Mouse (Mus musculus) brain, adult 2 months (tissue): Measurements from ENCODE around the gene Atp12a.
A peak's percentile ranks its signal among the peaks of the same experiment; 100 is the strongest.

Experiments used
- DNase-seq: peaks from one replicate; pipeline ENCODE4 v3.0.0; 2011; ENCODE audit warnings: low read depth, low spot score

The Atp12a gene

DNA sequence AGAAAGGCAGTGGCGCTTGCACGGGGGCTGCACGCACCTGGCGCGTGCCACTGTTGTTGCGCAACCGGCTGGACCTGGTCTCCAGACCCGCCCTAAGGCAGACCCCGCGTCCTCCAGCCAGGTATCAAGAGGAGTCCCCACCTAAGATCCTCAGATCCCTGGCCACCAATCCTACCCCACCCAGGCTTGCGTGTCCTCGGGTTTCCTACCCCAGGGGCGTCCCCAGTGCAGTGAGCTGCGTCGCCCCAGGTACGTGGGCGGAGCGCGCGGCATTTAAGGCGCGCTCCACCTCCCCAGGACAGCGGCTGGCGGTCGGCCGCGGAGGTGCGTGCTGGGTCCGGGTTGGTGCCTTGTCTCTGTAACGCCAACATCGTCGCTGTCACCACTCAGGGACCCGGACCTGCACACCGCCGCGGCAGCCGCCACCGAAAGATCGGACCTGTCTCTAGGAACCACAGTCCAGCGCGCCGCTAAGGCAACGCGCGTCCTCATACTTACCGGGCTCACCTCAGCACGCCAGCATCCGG, at the start of gene Atp12a:
TSS of gene Atp12a (plus strand) at position 358 of the 527 bp plus-strand sequence.
- no peak for DNase-seq

DNA sequence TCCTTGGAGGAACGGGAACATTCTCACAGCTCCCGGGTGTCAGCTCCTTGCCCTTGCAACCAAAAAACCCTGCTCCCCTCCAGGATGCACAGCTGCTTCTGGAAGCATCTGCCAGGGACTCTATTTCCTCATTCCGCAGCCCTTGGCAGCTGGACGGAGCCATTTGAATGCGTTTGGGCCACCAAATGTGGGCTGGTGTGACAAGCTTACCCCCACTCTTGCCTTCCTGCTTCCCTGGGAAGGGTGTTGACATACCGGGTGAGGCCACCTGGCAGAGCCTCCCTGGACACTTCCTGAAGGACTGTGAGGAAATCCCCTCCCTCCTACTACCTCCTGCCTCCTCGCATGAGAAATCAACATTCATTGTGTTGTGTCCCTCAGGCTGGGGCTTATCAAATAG, 49.3 kb upstream of the Atp12a start:
- no peak for DNase-seq

DNA sequence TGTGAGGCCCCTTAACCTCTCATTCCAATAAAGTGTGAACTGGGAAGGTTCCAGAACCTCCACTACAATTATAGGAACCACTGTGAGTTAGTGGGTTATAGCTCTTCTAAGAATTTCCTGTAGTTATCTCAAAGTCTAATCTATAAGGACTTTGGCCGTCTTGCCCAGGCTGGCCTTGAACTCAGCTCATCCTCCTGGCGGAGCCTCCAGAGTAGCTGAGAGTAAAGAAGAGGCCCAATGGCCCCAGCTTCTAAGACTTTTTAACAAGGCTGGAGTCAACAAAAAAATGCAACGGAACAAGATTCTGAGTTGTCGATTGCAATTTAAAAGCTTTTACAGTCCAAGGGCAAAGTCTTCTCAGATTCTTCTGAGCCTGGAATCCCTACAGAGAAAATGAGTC, 48.5 kb upstream of the Atp12a start:
- DNase-seq: no peak

DNA sequence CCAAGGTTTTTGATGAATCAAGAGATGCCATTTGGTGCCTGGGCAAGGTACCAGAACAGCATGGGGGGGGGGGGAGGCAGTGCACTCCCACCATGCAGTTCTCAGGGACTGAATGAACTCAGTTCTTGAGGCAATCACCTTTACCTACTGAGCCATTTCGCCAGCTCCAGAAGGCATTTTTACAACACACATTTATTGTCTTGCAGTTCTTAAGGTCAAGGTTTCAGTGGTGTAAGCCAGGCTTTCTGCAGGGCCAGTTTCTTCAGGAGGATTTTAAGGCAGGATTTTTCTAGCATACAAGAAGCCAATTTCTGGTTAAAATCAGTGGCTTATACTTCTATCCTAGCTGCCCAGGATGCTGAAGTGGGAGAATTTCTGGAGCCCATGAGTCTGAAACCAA, 41.9 kb upstream of the Atp12a start:
- no peak for DNase-seq

DNA sequence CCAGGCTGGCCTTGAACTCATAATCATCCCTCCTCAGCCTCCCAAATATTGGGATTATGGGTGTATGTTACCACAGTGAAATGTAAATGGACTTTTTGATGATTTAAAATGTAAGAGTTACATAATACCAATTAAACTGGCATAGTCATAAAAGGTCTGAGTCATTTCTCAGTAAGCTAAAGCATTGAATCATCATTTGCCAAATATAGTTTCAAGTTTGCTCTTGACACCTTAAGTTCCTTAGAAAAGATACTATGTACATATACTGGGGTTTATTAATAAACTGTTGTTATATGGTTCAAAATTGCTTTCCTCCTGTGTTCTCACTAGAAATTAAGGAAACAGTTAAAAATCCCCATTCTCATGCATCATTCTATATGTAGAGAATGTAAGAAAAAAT, 39.8 kb upstream of the Atp12a start:
- DNase-seq: peak; percentile 63

DNA sequence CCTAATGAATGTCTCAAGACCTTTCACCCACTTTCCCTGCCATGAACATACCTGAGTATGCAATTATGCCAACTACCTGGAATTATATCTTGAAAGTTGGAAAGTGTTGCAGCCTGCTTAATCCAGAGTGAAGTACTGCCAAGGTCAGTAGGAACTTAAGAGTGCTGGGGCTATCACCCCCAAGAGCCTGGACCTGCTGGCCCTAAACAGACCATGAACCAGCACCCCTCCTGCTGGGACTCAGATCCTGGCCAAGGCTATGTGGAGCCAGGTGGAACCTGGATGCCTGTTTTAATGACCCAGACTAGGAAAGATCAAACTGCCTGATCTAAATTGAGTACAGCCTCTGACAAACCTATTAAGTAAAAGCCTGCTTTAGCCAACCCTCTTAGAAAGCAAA, 31.2 kb upstream of the Atp12a start:
- DNase-seq: no peak

DNA sequence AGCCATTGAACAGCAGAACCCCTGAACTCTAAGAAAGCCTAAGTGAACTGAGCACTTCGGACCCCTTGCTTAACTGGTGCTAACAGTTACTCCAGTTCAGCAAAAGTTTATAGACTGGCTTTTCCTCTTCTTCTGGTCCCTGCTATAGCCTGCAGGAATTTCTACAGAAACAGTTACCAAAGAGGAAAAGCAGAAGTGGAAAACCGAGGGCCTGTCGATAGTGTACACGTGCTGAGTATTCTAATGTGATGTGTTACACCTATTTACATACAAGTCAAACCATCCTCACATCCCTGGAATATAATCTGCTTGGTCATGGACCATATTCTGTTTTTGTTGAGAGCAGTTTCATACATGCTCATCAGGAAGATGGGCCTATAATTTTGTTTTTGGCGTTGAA, 30.4 kb upstream of the Atp12a start:
- DNase-seq: no peak

DNA sequence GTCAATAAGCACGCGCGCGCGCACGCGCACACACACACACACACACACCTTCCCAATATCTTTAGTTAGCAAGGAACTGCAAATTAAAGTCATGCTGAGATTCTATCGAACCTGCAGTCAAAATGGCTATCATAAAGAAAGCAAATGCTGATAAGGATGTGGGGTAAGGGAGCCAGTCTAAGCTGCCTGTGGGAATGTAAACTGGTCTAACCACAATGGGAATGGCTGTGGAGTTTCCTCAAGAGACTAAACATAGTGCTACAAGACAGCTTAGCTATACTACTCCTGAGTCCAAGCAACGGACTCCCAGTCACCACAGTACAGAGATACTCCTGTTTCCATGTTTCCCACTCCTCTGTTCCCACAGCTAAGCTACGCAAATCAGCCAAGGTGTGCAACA, 28.8 kb upstream of the Atp12a start:
- DNase-seq: no peak

DNA sequence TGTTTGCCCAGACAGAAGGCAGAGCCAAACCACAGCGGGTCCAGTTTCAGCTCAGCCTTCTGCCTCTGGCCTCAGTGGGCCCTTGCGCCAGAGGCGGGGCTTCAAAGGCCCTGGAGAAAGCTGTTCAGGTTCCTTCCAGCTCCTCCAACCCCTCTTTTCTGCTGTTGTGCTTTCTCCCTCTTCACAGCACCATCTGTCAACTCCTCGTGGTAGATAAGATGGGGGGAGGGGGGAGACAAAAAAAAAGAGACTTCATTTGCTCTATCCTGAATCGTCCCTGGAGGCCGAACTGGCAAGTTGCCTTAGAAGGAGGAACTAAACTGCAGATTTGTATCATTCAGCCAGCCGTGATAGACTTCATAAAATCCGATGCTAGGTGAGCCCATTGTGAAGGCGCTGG, 27.8 kb upstream of the Atp12a start:
- peak; percentile 28 for DNase-seq

DNA sequence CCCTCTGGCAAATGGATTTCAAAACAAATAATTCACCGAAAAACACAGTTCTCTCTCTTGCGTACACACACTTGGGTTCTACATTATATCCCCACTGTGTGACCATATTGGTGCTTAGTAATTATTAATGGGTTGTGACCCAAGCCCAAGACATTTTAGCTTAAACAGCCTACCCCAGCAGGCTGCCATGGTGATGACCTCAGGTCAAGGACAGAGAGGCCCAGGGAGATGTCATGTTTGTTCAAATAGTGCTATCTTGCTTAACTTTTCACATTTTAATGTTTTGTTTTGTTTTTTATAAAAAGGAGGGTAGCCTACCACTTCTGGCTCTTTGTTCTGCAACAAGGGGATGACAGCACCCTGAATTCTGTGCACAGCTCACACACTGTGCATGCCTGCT, 27.2 kb upstream of the Atp12a start:
- DNase-seq: no peak

DNA sequence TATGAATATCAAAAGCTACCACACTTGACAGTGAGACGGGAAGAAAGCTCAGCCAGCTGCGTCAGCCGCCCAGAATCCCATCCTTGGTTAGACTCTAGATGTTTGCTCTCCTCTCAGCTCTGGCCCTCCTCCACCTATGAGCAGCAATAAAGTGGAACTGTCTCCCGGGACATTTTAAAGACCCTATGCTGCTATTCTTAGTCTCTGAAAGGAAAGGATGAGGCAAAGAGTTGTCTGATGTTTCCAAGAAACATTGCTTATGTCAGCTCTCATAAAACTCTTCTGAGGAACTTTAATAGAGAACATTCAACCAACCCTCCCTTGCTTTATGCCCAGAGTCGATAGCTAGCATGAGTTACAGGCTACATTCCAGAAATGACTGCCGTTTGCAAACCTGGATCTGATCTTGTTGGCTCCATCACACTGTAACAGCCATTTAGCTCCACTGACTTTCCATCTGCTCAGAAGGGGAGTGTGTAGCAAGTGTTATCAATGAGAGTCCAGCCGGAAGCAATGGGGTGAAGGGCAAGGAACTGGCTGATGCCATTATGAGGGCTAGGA, 25.9 kb upstream of the Atp12a start:
- no peak for DNase-seq

DNA sequence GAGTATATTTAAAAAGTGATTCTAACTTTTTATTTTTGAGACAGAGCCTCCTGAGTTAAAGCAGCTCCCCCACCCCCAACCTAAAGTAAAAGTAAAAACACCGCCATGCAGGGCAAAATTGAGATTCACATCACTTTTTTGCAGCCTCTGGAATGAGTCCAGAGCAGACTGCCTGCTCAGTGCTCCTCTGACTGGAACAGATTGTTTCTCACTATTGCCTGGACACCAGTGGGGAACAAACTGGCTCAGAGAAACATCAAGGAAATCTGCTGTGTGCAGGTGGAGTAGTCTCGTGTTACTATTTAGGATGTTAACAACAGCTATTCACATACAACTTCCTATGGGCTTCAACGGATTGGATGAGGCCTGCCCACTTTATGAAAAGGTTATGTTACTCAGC, 16.2 kb upstream of the Atp12a start:
- DNase-seq: peak; percentile 91

DNA sequence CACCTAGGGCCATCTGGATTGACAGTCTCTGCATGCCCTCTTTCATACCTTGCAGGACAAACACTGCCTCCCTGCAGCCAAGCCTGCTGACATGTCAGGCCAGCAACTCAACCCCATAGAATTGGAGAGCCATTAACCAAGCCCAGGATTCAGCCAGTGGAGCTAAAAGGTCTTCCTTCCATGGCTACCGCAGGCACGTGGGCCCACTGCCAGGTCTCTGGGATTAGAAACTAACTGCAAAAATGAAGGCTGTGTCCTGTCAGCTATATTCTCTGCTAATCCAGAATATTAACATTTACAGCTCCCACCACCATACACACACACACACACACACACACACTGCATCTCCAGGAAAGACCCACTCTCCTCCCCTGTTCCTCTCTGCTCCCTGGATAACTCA, 15.3 kb upstream of the Atp12a start:
- DNase-seq: peak; percentile 27

DNA sequence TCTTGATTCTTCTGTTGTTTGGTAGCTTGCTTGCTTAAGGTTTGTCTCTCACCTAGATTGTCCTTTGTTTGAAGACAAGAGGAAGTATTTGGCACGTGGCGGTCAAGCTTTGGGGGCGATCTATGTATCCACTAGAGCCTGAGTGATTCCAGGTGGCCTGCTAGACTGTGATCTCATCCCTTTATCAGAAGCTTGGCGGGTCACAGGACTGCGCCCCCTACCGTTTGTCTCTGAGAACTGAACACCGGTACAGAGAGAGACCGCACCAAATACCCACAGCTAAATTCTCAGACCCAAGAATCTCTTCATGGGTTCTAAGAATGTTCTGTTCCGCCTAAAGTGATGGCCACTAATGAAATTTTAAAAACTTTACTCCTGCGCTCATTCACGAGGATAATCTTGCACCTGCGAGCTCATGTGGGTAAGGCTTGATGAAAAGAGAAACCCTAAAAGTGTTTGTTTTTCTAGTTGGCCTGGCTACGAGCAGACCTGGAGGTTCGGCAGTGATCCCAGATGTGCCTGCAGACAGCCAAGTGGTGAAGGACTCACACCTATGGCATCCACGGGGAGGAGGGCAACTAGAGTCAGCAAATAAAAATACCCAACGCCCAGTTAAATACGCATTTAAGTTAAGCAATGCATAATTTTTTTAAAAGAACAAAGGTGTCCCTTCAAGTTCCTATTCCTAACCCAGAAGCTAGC, 12.8 kb upstream of the Atp12a start:
- DNase-seq: peak; percentile 38

DNA sequence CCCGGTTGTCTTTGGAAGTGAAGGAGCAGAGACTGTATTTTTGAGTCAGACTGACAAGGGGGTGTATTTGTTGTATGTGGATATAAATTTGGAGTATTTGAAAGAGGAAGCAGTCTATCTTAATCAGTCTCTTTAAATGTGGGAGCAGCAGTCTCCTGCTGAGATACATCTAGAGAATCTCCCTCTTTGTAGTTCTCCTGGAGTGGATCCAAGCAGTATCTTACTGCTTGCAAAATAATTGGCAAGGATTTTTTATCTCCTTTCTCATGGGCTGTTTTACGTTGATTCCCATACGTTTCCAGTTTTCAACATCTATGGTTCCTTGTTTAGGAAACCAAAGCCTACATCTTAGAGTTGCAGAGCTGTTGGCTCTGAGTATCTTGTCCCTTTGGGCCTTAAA, 10.1 kb upstream of the Atp12a start:
- DNase-seq: peak; percentile 20

DNA sequence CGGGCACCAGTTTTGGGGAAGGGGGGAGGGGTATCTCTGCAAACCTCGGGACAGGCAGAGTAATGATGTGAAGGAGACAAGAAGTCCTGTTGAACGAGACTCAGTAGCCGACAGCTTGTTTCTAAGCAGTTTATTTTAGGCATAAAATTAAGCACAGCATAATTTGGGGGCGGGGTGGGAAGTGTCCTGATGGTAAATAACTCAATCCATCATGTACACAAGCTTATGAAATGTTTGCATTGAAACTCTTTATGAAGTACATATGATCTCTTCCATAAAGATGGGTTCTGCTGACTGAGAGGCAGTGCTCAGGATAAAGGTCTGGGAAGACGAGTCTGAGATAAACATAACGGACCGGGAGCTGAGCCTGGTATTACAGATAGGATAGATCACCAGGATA, 9.5 kb upstream of the Atp12a start:
- no peak for DNase-seq

DNA sequence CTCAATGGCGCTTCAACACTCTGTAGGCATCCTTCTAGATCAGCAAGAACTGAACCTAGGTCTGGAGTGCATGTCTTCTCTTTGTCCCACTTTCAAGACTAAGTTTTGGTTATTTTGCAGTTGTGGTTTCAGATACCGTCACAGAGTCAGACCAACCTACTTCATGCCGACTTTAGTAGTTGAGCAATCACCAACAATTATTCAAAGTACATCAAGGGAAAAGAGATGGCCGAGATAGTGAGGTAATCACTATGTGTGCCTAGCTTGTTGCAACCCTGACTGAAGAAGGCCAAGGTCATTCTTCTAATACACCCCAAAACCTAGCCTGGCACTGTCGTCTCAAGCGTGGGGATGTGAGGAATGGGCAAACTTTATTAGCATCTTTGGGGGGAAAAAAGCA, 8.7 kb upstream of the Atp12a start:
- DNase-seq: no peak

DNA sequence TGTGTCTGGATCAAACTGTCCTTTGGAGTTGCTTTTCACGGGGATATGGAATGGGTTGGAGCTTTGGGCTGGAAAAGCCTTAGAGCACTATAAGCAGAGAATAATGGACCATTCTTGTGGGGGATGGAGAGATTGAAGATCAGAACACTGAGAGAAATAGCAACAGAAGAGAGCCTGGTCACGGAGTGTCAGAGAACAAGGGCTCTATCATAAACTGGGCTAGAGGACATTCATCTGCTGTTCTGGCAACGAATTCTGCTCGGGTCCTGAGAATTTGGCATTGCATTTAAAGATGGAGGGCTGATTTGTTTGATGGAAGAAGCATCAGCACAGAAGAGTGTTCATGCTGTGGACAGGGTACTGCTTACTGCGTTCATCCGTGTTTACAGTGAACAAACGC, 6.4 kb upstream of the Atp12a start:
- DNase-seq: no peak

DNA sequence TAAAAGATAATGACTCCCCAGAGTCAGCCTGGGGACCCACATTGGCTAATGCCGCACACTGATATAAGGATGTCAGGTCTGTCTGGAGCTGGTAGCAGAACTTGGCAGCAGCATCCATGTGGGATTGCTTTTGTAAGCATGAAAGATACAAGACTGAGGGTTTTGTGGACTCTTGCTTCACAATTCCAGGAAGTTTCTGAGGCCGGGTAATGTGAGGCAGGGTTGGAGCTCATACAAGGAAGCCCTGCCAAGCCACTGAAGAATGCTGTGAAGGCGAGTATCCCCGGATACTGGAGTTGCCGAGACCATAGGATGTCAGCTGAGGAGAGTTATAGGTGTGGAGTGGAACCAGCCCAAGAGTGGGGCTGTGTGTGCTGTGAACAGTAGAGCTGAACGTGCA, 5.7 kb upstream of the Atp12a start:
- no peak for DNase-seq

DNA sequence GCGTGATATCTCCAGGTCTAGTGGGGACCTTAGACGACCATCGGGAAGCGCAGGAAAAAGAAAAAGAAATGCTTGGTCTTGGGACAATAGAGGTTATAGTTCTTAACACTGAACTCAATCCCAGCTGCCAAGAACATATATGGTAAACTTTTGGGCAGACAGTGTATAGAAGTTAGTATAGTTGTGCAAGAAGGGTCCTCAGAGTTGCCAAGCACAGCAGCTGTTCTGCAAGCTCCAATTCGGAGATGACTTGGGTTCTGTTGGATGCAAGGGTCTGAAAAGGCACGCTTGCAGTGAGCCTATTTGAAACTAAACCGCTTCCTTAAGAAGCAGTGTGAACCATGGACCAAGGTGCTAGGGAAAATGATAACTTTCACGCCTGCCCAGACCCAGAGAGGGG, 424 bp downstream of the Atp12a start:
- DNase-seq: no peak

DNA sequence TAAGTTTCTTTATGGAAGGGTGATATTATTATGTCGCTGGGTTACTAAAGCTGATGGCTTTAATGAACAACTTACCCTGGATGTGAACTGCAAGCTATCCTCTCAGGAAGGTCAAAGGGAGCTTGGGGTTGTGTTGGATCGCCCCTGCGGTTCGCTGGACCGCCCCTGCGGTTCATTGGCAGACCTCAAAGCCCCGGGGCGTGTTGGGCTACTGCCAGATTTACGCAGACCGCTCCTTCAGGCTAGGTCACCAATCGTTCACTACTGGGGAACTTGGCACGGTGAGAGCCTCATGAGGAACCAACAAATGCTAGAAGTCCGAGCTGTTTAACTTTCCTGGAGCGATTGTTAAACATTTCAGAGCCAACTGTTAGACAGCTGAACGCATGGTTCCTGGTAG, 1.8 kb downstream of the Atp12a start:
- no peak for DNase-seq

DNA sequence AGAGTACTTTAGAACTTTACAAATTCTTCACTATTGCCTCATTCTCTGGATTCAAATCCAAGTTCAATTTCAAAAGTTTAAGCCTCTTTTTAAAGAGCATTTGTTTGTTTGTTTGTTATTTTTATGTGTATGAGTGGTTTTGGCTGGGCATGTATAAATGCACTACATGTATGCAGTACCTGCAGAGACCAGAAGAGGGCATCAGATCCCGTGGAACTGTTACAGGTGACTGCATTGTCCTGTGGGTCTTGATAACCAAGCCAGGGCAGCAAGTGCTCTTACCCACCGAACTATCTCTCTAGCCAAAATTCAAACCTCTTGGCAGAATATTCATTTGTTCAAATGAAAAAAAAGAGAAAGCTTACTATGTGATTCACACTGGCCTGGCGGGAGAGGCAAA, 4.0 kb downstream of the Atp12a start:
- DNase-seq: no peak

DNA sequence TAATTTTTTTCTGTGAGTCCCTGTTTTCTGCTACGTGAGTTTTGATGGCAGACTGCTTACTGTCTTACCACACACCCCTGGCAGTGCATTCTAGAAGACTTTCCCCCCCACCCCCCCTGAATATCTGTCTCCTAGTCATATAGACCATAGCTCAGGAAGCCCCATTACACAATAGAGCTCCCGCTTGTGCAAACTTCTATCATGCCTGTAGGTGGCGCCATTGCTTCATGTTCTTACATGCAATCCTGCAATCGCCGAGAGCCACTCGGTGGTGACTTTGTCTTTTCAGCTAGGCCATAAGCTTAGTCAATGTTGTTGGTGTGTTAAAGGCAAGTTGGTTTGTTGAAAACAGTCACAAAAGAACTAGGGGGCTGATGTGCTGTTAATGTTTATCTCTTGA, 10.9 kb downstream of the Atp12a start:
- peak; percentile 94 for DNase-seq

DNA sequence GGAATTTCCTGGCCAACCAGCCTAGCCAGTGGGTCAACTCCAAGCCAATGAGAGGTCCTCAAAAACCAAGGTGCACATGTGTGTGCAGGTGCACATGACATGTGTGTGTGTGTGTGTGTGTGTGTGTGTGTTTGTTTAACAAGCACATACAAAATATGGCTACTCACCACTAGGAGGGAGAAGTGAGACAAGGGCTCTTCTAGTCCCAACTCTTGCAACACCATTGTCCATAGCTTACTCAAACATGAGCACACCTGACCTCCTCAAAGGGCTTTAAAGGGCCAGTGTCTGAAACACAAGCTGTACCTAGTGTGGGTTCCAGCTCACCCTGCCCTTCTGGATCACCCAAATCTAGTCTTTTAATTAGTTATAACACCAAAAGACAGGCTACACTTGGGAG, 12.9 kb downstream of the Atp12a start:
- DNase-seq: no peak
